Mouse (Mus musculus) megakaryocyte, embryonic 14.5 days (primary cell): ENCODE results near the gene Nsun2.
"Not testable (repeated sequence)": the region's sequence is repeated elsewhere in the genome, so short reads cannot be mapped to it uniquely, and the experiment has no call there.

ENCODE experiments used
- FLI1 ChIP-seq: IDR thresholded peaks from 2 replicates; pipeline ENCODE4 v1.6.1; 2012; ENCODE audit warnings: low read length, inconsistent platforms, mixed read lengths
- GATA1 ChIP-seq: IDR thresholded peaks from 3 replicates; pipeline ENCODE4 v1.6.1; 2012; ENCODE audit warnings: mixed read lengths, low read length, inconsistent platforms, borderline replicate concordance

GRCm38 (mm10) chr13:69635836-69636235 is 102.3 kb downstream of the Nsun2 start:
- TF ChIP-seq GATA1, FLI1: not testable (repeated sequence)
